Mouse (Mus musculus) spleen, adult 2 months (tissue): ENCODE results near the gene Nfkbib.

Experiments used
- CTCF ChIP-seq: fragments of 200-500 bp; IDR thresholded peaks from 2 replicates; pipeline ENCODE4 v1.5.1; 2011; ENCODE audit warnings: mild to moderate bottlenecking, inconsistent platforms; ENCODE audit not compliant: insufficient read depth, insufficient read length, insufficient replicate concordance; ENCODE audit errors: extremely low read depth
- POLR2A ChIP-seq: fragments of 200-500 bp; IDR thresholded peaks from 2 replicates; pipeline ENCODE4 v1.6.1; 2011; ENCODE audit warnings: low read depth, low read length, inconsistent platforms

GRCm38 (mm10) chr7:28714667-28715066 is 52.6 kb downstream of the Nfkbib start:
- TF ChIP-seq CTCF, result no peak
- no peak for TF ChIP-seq POLR2A
